ENCODE assay signal across 10 mouse cellular contexts in genomic region chr7:36974573-36974972, GRCm38 (mm10).
DNase-seq lines count a peak whose midpoint lies in the region; ATAC-seq and TF ChIP-seq lines count a peak whose summit lies in the region.
"Had no signal": no experiment of that assay in that cellular context is flagged by ENCODE, and none has a peak within 500 bp of the region (broad histone marks: within the 10 kb centered on the region; RNA-seq: fewer than 3 reads in every experiment).

No protein-coding gene starts in this region.

- WGBS in forebrain, embryonic 11.5 days: 47% methylated on average over 4 of the region's 4 CpGs
- 27% methylated on average over 4 of the region's 4 CpGs for WGBS in forebrain, embryonic 12.5 days
- WGBS in limb, embryonic 10.5 days: 47% methylated on average over 4 of the region's 4 CpGs

- H3K4me2 ChIP-seq in forebrain, embryonic 11.5 days (ENCODE audit: low read depth, low read length, severe bottlenecking): no peak overlapping the region
- H3K4me2 ChIP-seq in forebrain, embryonic 12.5 days: no peak overlapping the region
- H3K4me2 ChIP-seq: liver, embryonic 15.5 days had no signal

- H3K27me3 ChIP-seq in forebrain, embryonic 11.5 days (ENCODE audit: control insufficient read depth, insufficient read depth, low read length): no peaks in the 10 kb centered on the region
- no peaks in the 10 kb centered on the region for H3K27me3 ChIP-seq in forebrain, embryonic 12.5 days
- H3K27me3 ChIP-seq in limb, embryonic 10.5 days (ENCODE audit: low read depth, poor library complexity, severe bottlenecking): no peaks in the 10 kb centered on the region
- H3K27me3 ChIP-seq: liver, embryonic 15.5 days had no signal

- no peaks in the 10 kb centered on the region for H3K4me1 ChIP-seq in forebrain, embryonic 11.5 days (replicated peaks; ENCODE audit: control insufficient read depth, insufficient read depth, low read length)
- peaks cover 18% of the 10 kb centered on the region for H3K4me1 ChIP-seq in forebrain, embryonic 12.5 days
- H3K4me1 ChIP-seq in ES-E14 (ENCODE audit: control insufficient read depth in 2 of 2, insufficient read depth in 2 of 2, low read length in 2 of 2, poor library complexity in 1 of 2): no peaks in the 10 kb centered on the region; a peak in 1 of 4 replicates
- peaks cover 51% of the 10 kb centered on the region for H3K4me1 ChIP-seq in limb, embryonic 10.5 days
- H3K4me1 ChIP-seq: liver, embryonic 15.5 days had no signal

- in situ Hi-C loops in ES-E14 (cut with MboI; ENCODE audit: low sequenced_read_pairs in 2 of 2, unreplicated experiment in 2 of 2): no loop called here

- H3K4me3 ChIP-seq in forebrain, embryonic 11.5 days (ENCODE audit: low read depth, low read length): no peak overlapping the region
- no peak overlapping the region for H3K4me3 ChIP-seq in forebrain, embryonic 12.5 days (replicated peaks)
- H3K4me3 ChIP-seq in layer of hippocampus, adult 2 months: no peak overlapping the region
- no peak overlapping the region for H3K4me3 ChIP-seq in ES-E14 (ENCODE audit: insufficient read depth in 1 of 2, low read depth in 1 of 2, low read length in 2 of 2, poor library complexity in 1 of 2, severe bottlenecking in 1 of 2)
- H3K4me3 ChIP-seq in limb, embryonic 10.5 days: no peak overlapping the region
- H3K4me3 ChIP-seq: liver, embryonic 15.5 days had no signal

- ATAC-seq in forebrain, embryonic 11.5 days (replicated peaks; ENCODE audit: low FRiP score): no peak
- ATAC-seq in forebrain, embryonic 12.5 days (ENCODE audit: low FRiP score): no peak
- no peak for ATAC-seq in megakaryocyte-erythroid progenitor cell, adult 5-6 weeks (replicated peaks; ENCODE audit: low FRiP score, low TSS enrichment, poor library complexity, severe bottlenecking)
- no peak for ATAC-seq in frontal cortex, adult (ENCODE audit: low TSS enrichment)

- H3K9me3 ChIP-seq in forebrain, embryonic 11.5 days (ENCODE audit: control insufficient read depth, low read length): no peaks in the 10 kb centered on the region
- no peaks in the 10 kb centered on the region for H3K9me3 ChIP-seq in forebrain, embryonic 12.5 days
- no peaks in the 10 kb centered on the region for H3K9me3 ChIP-seq in ES-E14 (ENCODE audit: control insufficient read depth, insufficient read depth, low read depth, low read length)
- H3K9me3 ChIP-seq in limb, embryonic 10.5 days (replicated peaks): no peaks in the 10 kb centered on the region
- H3K9me3 ChIP-seq: liver, embryonic 15.5 days had no signal

- peak; percentile 68 for DNase-seq in forebrain, embryonic 11.5 days (ENCODE audit: low spot score)
- DNase-seq in layer of hippocampus, adult 2 months (ENCODE audit: low spot score in 2 of 2): no peak
- no peak for DNase-seq in layer of hippocampus, postnatal 36 days
- peak; percentile 34 for DNase-seq in ES-E14 (ENCODE audit: low read depth, low spot score)
- peak; percentile 52 for DNase-seq in limb, embryonic 10.5 days (ENCODE audit: low spot score)
- DNase-seq: kidney, adult 11 months had no signal

- TF ChIP-seq CTCF in layer of hippocampus, adult 2 months (conservative IDR thresholded peaks at IDR 0.05): peak; percentile 71

- no peak overlapping the region for H3K9ac ChIP-seq in forebrain, embryonic 11.5 days (ENCODE audit: low read length)
- no peak overlapping the region for H3K9ac ChIP-seq in forebrain, embryonic 12.5 days
- H3K9ac ChIP-seq in ES-E14 (ENCODE audit: insufficient read depth, low read depth, low read length, poor library complexity, severe bottlenecking): no peak overlapping the region
- H3K9ac ChIP-seq: liver, embryonic 15.5 days had no signal

- H3K27ac ChIP-seq in forebrain, embryonic 11.5 days (ENCODE audit: low read depth, low read length): no peak overlapping the region
- no peak overlapping the region for H3K27ac ChIP-seq in forebrain, embryonic 12.5 days
- H3K27ac ChIP-seq in layer of hippocampus, adult 2 months: no peak overlapping the region
- no peak overlapping the region for H3K27ac ChIP-seq in ES-E14 (ENCODE audit: insufficient read depth, low read depth, low read length, poor library complexity, severe bottlenecking)
- H3K27ac ChIP-seq in limb, embryonic 10.5 days: no peak overlapping the region
- H3K27ac ChIP-seq: liver, embryonic 15.5 days had no signal

- H3K36me3 ChIP-seq in forebrain, embryonic 11.5 days (ENCODE audit: control insufficient read depth, insufficient read depth, low read length): no peaks in the 10 kb centered on the region
- H3K36me3 ChIP-seq in forebrain, embryonic 12.5 days (replicated peaks): no peaks in the 10 kb centered on the region
- H3K36me3 ChIP-seq in ES-E14 (ENCODE audit: control insufficient read depth, insufficient read depth, low read length, poor library complexity, severe bottlenecking): no peaks in the 10 kb centered on the region
- no peaks in the 10 kb centered on the region for H3K36me3 ChIP-seq in limb, embryonic 10.5 days
- H3K36me3 ChIP-seq: liver, embryonic 15.5 days had no signal

TF ChIP-seq in ES-E14, 5 proteins besides CTCF, POLR2A, EP300 and RAD21:
- TF ChIP-seq ZC3H11A (IDR thresholded peaks at IDR 0.05; ENCODE audit: borderline replicate concordance, low read depth, low read length): peak; percentile 45; the same call in 1 of the 2 replicates
- TF ChIP-seq MAFK (IDR thresholded peaks at IDR 0.05; ENCODE audit: insufficient read depth, low read depth, low read length): no peak

Comparison
In these comparisons a context has a peak if more than half of its experiments do, and no peak if none do; other contexts are left out.
1. DNase-seq: peak in forebrain, embryonic 11.5 days (single experiment), ES-E14 (single experiment) and limb, embryonic 10.5 days (single experiment); none in layer of hippocampus, adult 2 months (0 of 2) and layer of hippocampus, postnatal 36 days (0 of 2).